Mouse (Mus musculus): ENCODE results near the gene Fam183b.

DNA sequence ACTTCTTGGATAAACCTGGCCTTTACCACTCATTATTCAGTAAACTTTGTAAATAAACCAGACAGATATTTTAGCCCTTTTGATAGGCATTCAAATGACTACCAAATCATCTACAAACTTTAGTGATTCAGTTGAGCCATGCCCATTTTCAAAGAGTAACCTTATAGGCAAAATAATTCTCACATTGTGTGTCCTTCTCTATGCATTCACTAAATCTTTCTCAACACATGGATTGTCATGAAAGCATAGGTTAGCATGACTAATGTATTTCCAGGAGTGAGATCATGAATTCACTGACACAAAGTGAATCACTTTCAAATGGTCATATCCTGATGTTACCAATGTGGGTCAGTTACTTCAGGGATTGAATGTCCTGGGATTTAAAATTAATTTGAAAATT lies 28.9 kb downstream of the Fam183b start, which contains the start of gene Olfr315:
- TF ChIP-seq GATA1 (IDR thresholded peaks at IDR 0.05; ENCODE audit: low read length) (no peak), TAL1 (IDR thresholded peaks at IDR 0.05; ENCODE audit: low read length) (no peak)

Measured in erythroblast, embryonic 14.5 days (primary cell).